Mouse (Mus musculus) heart, postnatal 0 days (tissue): ENCODE measurements around the gene Cltc.

Experiments
- CTCF ChIP-seq: IDR thresholded peaks from 2 replicates; pipeline ENCODE4 v1.5.1; 2016; ENCODE audit warnings: antibody characterized with exemption, control low read depth, low read depth
- EP300 ChIP-seq: IDR thresholded peaks from 2 replicates; pipeline ENCODE4 v1.6.1; 2016; ENCODE audit warnings: antibody characterized with exemption, low read depth

- no peak for TF ChIP-seq CTCF
- TF ChIP-seq EP300: no peak
Measured at GRCm38 (mm10) chr11:86734241-86734939, 23.0 kb downstream of the Cltc start.
